Mouse (Mus musculus) adrenal gland, postnatal 4 days (tissue): ENCODE data around the gene Gjc2. TPM values are rescaled to one million over a fixed set of nuclear protein-coding genes. Genes with fewer than 3 reads are reported as not detected.

ENCODE experiments used
- DNase-seq, 2 experiments: peaks; one replicate each; pipeline ENCODE4 v3.0.0; 2021 to 2022; ENCODE audit warnings: low spot score in 2 of 2, mixed read lengths in 2 of 2
- total RNA-seq, 2 experiments: library from RNA; stranded (reverse); gene quantifications; 2 replicates each; pipeline ENCODE4 v1.2.3; 2021

Gjc2 gene
- total RNA-seq, 2 experiments from 2014 or later, result 0.59 to 0.62 TPM

- DNase-seq, result no peak
These were observed 20.4 kb downstream of the Gjc2 start for GRCm38 (mm10) chr11:59162443-59163254.

- DNase-seq, result no peak
These were observed 21.6 kb downstream of the Gjc2 start for GRCm38 (mm10) chr11:59161398-59161797.

GRCm38 (mm10) chr11:59159558-59159957, 23.5 kb downstream of the Gjc2 start:
- no peak for DNase-seq

DNA sequence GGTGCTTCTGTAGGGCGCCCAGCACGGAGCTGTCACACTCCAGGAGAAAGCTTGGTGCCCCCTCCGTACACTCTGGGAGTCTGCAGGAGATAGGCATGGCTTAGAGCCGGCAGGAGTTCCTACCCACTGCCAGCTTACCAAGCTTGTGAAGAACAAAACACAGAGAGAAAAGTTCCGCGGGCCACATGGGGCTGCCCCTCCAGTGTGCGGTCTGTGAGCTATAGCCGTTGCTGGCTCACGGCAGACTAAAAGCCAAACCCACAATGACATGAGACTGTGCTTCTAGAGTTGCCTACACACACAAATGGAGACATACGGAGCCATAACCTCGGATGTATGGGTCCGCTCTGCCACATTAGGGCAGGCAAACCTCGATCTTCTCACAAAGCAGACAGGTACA, 23.9 kb downstream of the Gjc2 start:
- no peak for DNase-seq

DNA sequence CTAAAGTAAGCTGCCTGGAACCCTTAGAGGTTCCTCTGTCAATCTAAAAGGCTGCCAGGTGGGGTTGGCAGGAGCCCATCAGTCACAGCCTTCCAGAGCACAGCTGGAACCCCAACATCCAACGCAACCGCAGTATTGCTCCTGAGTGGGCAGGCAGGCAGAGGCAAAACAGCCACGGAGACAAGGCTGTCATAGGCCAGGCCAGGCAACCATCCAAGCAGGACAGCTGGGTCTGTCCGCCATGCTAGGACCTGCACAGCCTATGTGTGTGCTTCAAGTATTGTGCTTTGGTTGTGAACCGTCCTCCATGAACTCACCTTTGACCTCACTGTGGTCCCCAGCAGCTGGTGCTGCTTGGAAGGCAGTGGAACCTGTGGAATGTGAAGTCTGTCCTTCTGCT, 27.1 kb downstream of the Gjc2 start:
- no peak for DNase-seq

DNA sequence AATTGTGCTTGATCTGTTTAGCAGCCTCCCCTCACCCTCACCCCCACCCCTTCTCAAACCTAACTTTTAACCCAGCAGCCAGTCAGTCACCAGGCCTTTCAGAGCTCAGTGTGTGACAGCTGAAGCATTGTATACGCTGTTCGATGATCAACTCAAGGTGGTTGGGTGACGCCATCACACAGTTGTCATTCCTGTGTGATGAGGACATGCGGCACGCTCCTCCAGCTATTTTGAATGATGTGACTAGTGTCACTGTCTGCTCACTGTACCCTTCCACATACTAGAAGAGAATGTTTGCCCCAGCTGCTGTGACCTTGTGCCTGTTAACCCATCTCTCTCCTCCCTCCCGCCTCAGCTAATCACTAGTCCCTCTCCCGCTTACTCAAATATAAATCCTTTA, 28.8 kb downstream of the Gjc2 start:
- DNase-seq, result no peak

DNA sequence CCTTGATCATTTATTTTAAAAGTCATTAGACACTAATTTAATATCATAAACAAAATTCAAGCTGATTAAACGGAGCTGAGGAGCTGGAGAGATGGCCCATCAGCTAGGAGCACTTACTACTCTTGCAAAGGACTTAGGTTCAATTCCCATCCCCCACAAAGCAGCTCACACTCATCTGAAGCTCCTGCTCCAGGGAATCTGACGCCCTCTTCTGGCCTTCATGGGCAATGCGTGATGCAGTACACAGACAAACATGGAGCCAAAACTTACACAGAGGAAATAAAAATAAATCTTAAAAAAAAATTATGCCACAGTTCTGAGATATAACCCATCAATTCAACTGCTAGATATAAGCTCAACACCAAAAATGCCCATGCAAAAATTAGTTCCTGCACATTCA, 31.3 kb downstream of the Gjc2 start:
- no peak for DNase-seq

- no peak for DNase-seq
These were observed 33.7 kb downstream of the Gjc2 start for GRCm38 (mm10) chr11:59149302-59149701.

DNA sequence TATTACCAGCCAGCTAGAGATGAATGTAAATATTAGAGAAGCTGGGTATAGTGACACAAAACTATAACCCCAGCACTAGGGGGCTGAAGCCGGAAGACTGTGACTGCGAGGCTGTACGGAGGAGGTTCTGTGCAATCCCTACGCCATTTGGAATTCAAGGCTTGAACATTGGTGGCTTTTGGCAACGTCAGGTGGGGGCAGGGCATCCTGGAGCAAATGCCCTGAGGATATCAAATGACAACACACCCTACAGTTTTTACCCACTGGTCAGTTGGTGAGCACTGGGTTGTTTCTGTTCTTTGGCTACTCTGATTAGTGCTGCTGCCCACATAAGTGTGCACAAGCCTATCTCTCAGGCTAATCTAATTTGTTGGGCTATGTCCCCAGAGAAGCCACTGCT, 40.1 kb downstream of the Gjc2 start:
- no peak for DNase-seq

GRCm38 (mm10) chr11:59141772-59142370, 41.1 kb downstream of the Gjc2 start:
- no peak for DNase-seq

- DNase-seq, result no peak
These were observed 44.2 kb downstream of the Gjc2 start for GRCm38 (mm10) chr11:59138537-59139486.

DNA sequence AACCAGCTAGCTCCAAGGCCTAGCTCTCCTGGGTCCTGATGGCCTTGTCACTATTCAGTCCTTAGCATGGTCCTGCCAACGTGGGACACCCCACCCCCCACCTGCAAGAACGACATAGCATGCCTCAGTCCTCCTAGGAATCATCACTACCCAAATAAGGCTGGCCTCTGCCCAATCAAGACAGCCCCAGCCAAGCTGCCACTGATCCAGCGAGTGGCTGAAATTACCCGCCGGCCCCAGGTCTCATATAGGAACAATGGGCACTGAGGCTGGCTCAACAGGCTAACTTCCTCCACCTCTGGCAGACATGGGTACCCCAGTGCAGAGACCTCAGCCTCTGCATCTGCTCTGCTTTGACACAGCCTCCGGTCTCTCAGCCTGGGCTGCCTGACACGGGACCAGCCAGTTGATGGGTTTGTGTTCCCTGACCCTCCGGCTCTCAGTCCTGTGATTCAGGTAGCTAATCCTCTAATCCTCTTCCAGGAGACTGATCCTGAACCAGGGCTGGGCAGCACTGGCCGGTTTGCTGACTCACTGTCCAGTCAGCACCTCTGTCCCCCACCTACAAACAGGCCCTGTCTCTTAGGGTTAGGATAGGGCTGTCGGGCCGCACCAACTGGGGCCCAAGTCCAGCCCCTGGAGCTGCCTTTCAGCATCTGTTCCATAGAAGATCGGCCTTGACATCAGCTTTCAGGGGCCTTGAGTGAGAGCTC, 45.9 kb downstream of the Gjc2 start:
- DNase-seq, result no peak

DNA sequence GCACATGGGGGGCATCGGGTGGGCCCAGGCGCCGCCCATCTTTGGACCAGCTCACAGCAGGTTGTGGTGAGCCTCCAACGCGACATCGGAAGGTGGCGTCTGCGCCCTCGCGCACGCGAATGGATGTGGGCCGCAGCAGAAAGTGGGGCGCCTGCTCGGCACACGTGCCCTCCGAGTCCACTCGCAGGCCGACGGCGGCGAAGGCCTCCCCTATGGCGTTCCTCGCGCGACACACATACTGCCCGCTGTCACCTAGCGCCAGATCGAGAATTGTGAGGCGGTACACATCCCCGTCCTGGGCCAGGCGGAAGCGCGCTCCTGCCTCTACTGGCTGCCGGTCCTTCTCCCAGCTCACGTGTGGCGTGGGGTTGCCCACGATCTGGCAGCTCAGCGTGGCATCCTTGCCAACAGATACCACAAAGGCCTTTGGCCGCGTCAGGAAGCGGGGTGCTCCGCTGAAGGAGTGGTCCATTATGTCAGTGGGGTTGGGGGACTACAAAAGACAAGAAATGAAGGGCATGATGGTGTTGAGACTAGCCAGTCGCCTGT, 47.0 kb downstream of the Gjc2 start, which contains the start of gene Obscn:
TSS of gene Obscn (minus strand) at position 499 of the 549 bp plus-strand sequence.
- no peak for DNase-seq

- DNase-seq, result no peak
These were observed 47.8 kb downstream of the Gjc2 start for GRCm38 (mm10) chr11:59135051-59135820.

- DNase-seq, result no peak
These were observed 48.5 kb downstream of the Gjc2 start for GRCm38 (mm10) chr11:59134373-59134997.

GRCm38 (mm10) chr11:59132065-59132464, 50.9 kb downstream of the Gjc2 start:
- no peak for DNase-seq

DNA sequence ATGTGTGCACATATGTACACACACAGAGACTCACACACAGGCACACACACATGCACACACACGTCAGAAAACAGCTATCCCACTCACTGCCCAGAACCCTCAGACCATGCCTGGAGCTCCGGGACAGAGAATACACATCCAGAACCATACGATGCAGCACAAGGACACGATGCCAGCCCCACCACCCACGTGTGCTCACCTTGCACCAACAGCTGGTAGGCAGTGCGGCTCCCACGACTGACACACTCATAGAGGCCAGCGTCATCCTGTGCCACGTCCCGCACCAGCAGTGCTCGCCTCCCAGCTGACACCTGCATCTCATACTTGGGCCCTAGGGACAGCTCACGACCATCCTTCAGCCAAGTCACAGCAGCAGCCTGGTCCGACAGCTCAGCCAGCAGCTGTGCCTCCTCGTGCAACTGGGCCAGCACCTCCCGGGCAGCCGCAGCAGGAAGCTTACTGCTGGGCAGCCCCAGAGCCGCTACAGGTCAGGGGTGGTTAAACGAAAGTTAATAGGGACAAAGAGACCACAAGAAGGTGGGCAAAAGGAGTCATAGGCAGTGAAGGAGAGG, 51.6 kb downstream of the Gjc2 start:
- no peak for DNase-seq

DNA sequence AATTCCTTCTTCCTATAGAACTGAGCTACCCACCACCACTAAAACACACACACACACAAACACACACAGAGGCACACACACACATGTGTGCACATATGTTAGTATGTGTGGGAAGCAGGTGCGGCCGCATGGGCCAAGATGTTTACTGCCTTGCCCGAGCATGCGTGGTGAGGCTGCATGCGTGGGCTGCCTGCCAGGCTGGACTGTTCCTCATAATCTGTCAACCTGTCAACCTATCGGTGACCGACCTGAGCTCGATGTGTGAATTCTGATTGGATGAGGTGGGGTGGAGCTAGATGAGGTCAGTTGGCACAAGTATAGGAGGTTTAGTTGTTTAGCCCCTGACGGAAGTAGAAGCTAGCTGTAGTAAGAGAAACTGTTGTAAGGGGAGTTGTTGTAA, 52.2 kb downstream of the Gjc2 start:
- DNase-seq, result no peak
